Mouse (Mus musculus) spleen, adult 2 months (tissue): Measurements from ENCODE around the gene Cers5. TPM values are rescaled to one million over a fixed set of nuclear protein-coding genes. Genes with fewer than 3 reads are reported as not detected.
"Not testable (repeated sequence)": the region's sequence is repeated elsewhere in the genome, so short reads cannot be mapped to it uniquely, and the experiment has no call there.

ENCODE experiments used
- DNase-seq, 2 experiments: peaks; one replicate each; pipeline versions ENCODE4 v3.0.0 to v3.0.0-alpha.2; 2012 to 2021; ENCODE audit warnings: low spot score in 2 of 2, low read depth in 1 of 2
- H3K27ac ChIP-seq: fragments of 200-500 bp; 2 replicates; pipeline ENCODE4 v1.5.1; 2012; ENCODE audit warnings: low read length, inconsistent platforms; ENCODE audit not compliant: insufficient read depth
- H3K27me3 ChIP-seq: fragments of 200-500 bp; 2 replicates; pipeline ENCODE4 v1.6.1; 2012; ENCODE audit warnings: mild to moderate bottlenecking, moderate library complexity, low read length, inconsistent platforms; ENCODE audit not compliant: control insufficient read depth, insufficient read depth
- H3K36me3 ChIP-seq: fragments of 200-500 bp; 2 replicates; pipeline ENCODE4 v1.6.1; 2012; ENCODE audit warnings: mild to moderate bottlenecking, low read length, inconsistent platforms; ENCODE audit not compliant: control insufficient read depth, insufficient read depth
- H3K4me1 ChIP-seq: fragments of 200-500 bp; 2 replicates; pipeline ENCODE4 v1.6.1; 2011; ENCODE audit warnings: inconsistent platforms; ENCODE audit not compliant: control insufficient read depth, insufficient read depth, insufficient read length
- H3K4me3 ChIP-seq: fragments of 200-500 bp; 2 replicates; pipeline ENCODE4 v1.5.1; 2011; ENCODE audit warnings: mild to moderate bottlenecking, inconsistent platforms; ENCODE audit not compliant: insufficient read depth, insufficient read length; ENCODE audit errors: extremely low read depth
- CTCF ChIP-seq: fragments of 200-500 bp; IDR thresholded peaks from 2 replicates; pipeline ENCODE4 v1.5.1; 2011; ENCODE audit warnings: mild to moderate bottlenecking, inconsistent platforms; ENCODE audit not compliant: insufficient read depth, insufficient read length, insufficient replicate concordance; ENCODE audit errors: extremely low read depth
- POLR2A ChIP-seq: fragments of 200-500 bp; IDR thresholded peaks from 2 replicates; pipeline ENCODE4 v1.6.1; 2011; ENCODE audit warnings: low read depth, low read length, inconsistent platforms
- WGBS: fragments of 180-500 bp; shearing (Covaris S2); methylation state at CpG from one replicate; pipeline ENCODE4 v1.1.7; 2018; 5-methylcytosine and 5-hydroxymethylcytosine counted together
- polyA plus RNA-seq: library from polyadenylated mRNA; depleted of rRNA; stranded (reverse); fragments of >200 nt; gene quantifications from 2 replicates; pipeline ENCODE4 v1.2.3, GENCODE M21; 2012

Cers5 gene
- polyA plus RNA-seq, 1 experiment = 30.0 TPM

- no peak for TF ChIP-seq POLR2A
- peak; percentile 88 for TF ChIP-seq CTCF
- Histone ChIP-seq H3K4me3 (peak within 1 kb of the TSS; percentile 83), H3K4me1 (peaks cover 4% of the 10 kb centered on the region; the same call in 1 of the 2 replicates), H3K27me3 (no peaks in the 10 kb centered on the region), H3K36me3 (peaks cover 8% of the 10 kb centered on the region), H3K27ac (peak within 1 kb of the TSS; percentile 87)
- 2% methylated on average over 65 of the region's 71 CpGs for WGBS
- DNase-seq = peak; percentile 72 to 91
These were observed 70.4 kb downstream of the Cers5 start, which contains the start of gene Smarcd1 for GRCm38 (mm10) chr15:99701999-99702900. TSS of gene Smarcd1 (plus strand) at chr15:99702129.

GRCm38 (mm10) chr15:99701640-99701998 lies 71.1 kb downstream of the Cers5 start:
- H3K27me3 ChIP-seq, DNase-seq, H3K4me1 ChIP-seq, H3K27ac ChIP-seq, H3K36me3 ChIP-seq: not testable (repeated sequence)
- peak overlapping the region; percentile 83 for H3K4me3 ChIP-seq
- 39% methylated on average over 16 of the region's 16 CpGs for WGBS

GRCm38 (mm10) chr15:99700219-99701106 lies 72.2 kb downstream of the Cers5 start:
- Histone ChIP-seq H3K27ac (no peak overlapping the region), H3K36me3 (no peaks in the 10 kb centered on the region; the same call in 1 of the 2 replicates), H3K4me3 (no peak overlapping the region), H3K27me3 (no peaks in the 10 kb centered on the region), H3K4me1 (peaks cover 4% of the 10 kb centered on the region; the same call in 1 of the 2 replicates)
- no peak for DNase-seq
- TF ChIP-seq POLR2A (no peak), CTCF (no peak)
- 92% methylated on average over 18 of the region's 18 CpGs for WGBS

GRCm38 (mm10) chr15:99699715-99700114 lies 73.0 kb downstream of the Cers5 start:
- Histone ChIP-seq H3K4me1 (peaks cover 4% of the 10 kb centered on the region; the same call in 1 of the 2 replicates), H3K27me3 (no peaks in the 10 kb centered on the region), H3K4me3 (no peak overlapping the region), H3K36me3 (no peaks in the 10 kb centered on the region; the same call in 1 of the 2 replicates), H3K27ac (no peak overlapping the region)
- DNase-seq = no peak
- 96% methylated on average over 10 of the region's 10 CpGs for WGBS
- no peak for TF ChIP-seq CTCF
- TF ChIP-seq POLR2A = no peak

GRCm38 (mm10) chr15:99698533-99699085 lies 74.1 kb downstream of the Cers5 start:
- no peak for TF ChIP-seq CTCF
- WGBS = 50% methylated on average over 20 of the region's 20 CpGs
- H3K4me3 ChIP-seq = no peak overlapping the region
- H3K36me3 ChIP-seq = no peaks in the 10 kb centered on the region
- H3K4me1 ChIP-seq = peaks cover 4% of the 10 kb centered on the region; the same call in 1 of the 2 replicates
- H3K27me3 ChIP-seq = no peaks in the 10 kb centered on the region
- DNase-seq = no peak
- H3K27ac ChIP-seq = no peak overlapping the region

GRCm38 (mm10) chr15:99697309-99697708 lies 75.4 kb downstream of the Cers5 start:
- H3K27me3 ChIP-seq = no peaks in the 10 kb centered on the region

More at GRCm38 (mm10) chr15:99697309-99697708, 75.4 kb downstream of the Cers5 start:
- Histone ChIP-seq H3K4me3 (no peak overlapping the region), H3K27ac (no peak overlapping the region), H3K4me1 (peaks cover 4% of the 10 kb centered on the region; the same call in 1 of the 2 replicates), H3K36me3 (no peaks in the 10 kb centered on the region)
- TF ChIP-seq POLR2A (no peak), CTCF (no peak)
- DNase-seq = no peak
- 35% methylated on average over 2 of the region's 2 CpGs for WGBS
